Mouse (Mus musculus) olfactory bulb, adult 2 months (tissue): ENCODE measurements around the gene Fyb2. TPM values are rescaled to one million over a fixed set of nuclear protein-coding genes. Genes with fewer than 3 reads are reported as not detected.

Experiments used
- H3K27ac ChIP-seq: fragments of 200-500 bp; 2 replicates; pipeline ENCODE4 v1.5.1; 2012; ENCODE audit warnings: low read depth, low read length; ENCODE audit not compliant: insufficient read depth
- H3K4me1 ChIP-seq: fragments of 200-500 bp; 2 replicates; pipeline ENCODE4 v1.6.1; 2012; ENCODE audit warnings: low read length; ENCODE audit not compliant: control insufficient read depth, insufficient read depth
- H3K4me3 ChIP-seq: fragments of 200-500 bp; 2 replicates; pipeline ENCODE4 v1.5.1; 2012; ENCODE audit warnings: mild to moderate bottlenecking, low read depth, low read length, moderate library complexity; ENCODE audit not compliant: insufficient read depth
- CTCF ChIP-seq: fragments of 200-500 bp; IDR thresholded peaks from 2 replicates; pipeline ENCODE4 v1.5.1; 2012; ENCODE audit warnings: low read depth, mild to moderate bottlenecking, low read length, moderate library complexity; ENCODE audit not compliant: insufficient read depth
- POLR2A ChIP-seq: fragments of 200-500 bp; IDR thresholded peaks from 2 replicates; pipeline ENCODE4 v1.6.1; 2012; ENCODE audit warnings: mild to moderate bottlenecking, low read depth, low read length, moderate library complexity; ENCODE audit not compliant: insufficient read depth
- WGBS: fragments of 180-500 bp; shearing (Covaris S2); methylation state at CpG from one replicate; pipeline ENCODE4 v1.1.7; 2018; 5-methylcytosine and 5-hydroxymethylcytosine counted together
- polyA plus RNA-seq: library from polyadenylated mRNA; stranded (reverse); fragments of >200 nt; gene quantifications from 2 replicates; pipeline ENCODE4 v1.2.4, GENCODE M21; 2012; ENCODE audit warnings: low replicate concordance; ENCODE audit not compliant: missing spikeins, insufficient read depth, insufficient read length

Gene Fyb2
- polyA plus RNA-seq, 1 experiment = not detected

GRCm38 (mm10) chr4:104961431-104961830 lies 48.2 kb downstream of the Fyb2 start:
- peaks cover 4% of the 10 kb centered on the region; the same call in 1 of the 2 replicates for H3K4me1 ChIP-seq
- WGBS = 61% methylated on average over 5 of the region's 5 CpGs
- H3K27ac ChIP-seq = no peak overlapping the region
- H3K4me3 ChIP-seq = no peak overlapping the region
- TF ChIP-seq CTCF = no peak
- no peak for TF ChIP-seq POLR2A

DNA sequence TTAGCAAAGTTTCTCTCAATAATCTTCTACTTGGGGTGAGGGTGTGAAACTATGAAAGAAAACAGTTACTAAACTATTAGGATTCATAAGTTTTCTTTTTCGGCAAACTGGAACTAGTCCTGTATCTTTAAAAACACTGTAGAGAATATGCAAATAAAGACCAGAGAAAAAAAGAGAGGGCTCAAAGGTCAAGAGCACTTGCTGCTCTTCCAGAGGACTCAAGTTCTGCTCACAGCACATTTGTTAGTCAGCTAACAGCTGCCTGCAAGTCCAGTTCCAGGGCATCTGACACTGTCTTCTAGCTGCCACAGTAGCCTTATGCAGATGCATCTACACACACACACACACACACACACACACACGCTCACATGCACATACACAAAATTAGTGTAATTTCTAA lies 59.4 kb downstream of the Fyb2 start:
- WGBS = 81% methylated on average over 2 of the region's 2 CpGs
- no peak for TF ChIP-seq CTCF
- no peak for TF ChIP-seq POLR2A
- H3K27ac ChIP-seq = no peak overlapping the region
- no peaks in the 10 kb centered on the region for H3K4me1 ChIP-seq
- H3K4me3 ChIP-seq = no peak overlapping the region

GRCm38 (mm10) chr4:104975162-104975830 lies 62.0 kb downstream of the Fyb2 start:
- Histone ChIP-seq H3K4me3 (no peak overlapping the region), H3K27ac (no peak overlapping the region), H3K4me1 (no peaks in the 10 kb centered on the region)
- TF ChIP-seq POLR2A = no peak
- no peak for TF ChIP-seq CTCF
- WGBS = 94% methylated on average over 6 of the region's 6 CpGs

DNA sequence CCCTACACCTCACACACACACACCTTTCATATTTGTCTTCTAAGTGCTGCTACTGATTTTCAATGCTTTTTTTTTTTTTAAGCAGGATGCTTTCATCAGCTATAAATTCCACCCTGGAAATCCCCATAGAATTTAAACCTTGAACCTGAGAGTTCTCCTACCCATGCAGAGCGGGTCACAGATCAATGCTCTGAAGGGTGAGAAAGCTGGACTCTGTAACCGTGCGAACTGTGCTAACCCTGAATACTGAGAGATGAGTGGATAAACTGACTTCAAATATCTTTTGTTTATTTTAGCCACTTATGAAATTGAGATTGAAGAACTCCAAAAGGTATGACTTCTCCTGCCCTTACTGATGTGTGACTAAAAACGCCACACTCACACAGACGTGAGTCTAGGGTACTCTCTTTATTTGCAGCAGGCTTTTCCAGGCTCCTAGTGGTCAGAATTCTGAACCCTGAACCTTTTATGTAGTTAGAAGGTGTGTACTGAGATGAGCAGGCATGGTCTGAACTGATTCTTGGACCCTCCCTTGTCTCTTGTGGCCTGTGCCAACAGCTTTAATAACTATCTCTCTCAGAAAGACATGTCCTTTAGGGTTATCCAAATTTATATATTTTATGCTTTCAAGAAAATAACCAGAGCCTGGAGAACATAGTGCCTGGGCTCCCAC lies 72.8 kb downstream of the Fyb2 start:
- no peak for TF ChIP-seq POLR2A
- TF ChIP-seq CTCF = no peak
- Histone ChIP-seq H3K27ac (no peak overlapping the region), H3K4me1 (no peaks in the 10 kb centered on the region), H3K4me3 (no peak overlapping the region)
- 95% methylated on average over 5 of the region's 5 CpGs for WGBS

DNA sequence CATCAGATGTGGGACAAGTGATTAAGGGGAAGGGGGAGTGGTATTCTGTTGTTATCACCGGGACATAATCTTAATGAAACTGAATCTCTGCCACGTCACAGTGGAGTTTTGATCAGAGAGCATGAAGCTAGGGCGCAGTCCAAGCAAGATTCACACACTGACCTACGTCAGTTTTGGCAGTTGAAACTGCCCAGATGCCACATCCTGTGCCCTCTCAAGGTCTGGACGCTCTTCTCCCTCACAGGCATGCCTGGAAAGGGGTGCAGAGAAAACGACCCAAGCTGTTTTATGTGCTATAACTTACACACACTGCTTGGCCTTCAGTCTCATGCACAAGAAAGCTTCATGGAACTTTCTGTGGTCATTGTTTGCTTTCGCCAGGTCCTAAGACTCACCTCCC lies 74.4 kb downstream of the Fyb2 start:
- H3K4me3 ChIP-seq = no peak overlapping the region
- no peak overlapping the region for H3K27ac ChIP-seq
- no peaks in the 10 kb centered on the region for H3K4me1 ChIP-seq
- 79% methylated on average over 7 of the region's 7 CpGs for WGBS
- no peak for TF ChIP-seq POLR2A
- no peak for TF ChIP-seq CTCF

DNA sequence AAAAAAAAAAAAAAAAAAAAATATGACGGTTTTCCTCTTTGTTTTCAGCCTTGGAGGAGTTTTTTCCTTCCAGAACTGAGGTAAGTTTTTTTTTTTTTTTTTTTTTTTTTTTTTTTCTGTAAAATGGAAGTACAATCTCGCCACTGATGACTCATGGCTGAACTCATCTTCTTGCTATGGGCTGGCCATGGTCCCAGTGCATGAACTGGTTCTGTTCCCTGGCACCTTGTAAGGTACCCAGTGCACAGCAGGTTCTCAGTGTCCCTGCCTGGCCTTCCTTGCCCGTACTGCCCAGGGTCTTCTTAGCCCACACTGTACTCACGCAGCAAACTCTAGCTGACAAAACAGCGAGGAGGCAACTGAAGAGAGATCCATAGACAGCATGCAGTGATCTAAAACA lies 74.8 kb downstream of the Fyb2 start:
- TF ChIP-seq CTCF (no peak), POLR2A (no peak)
- Histone ChIP-seq H3K4me1 (no peaks in the 10 kb centered on the region), H3K4me3 (no peak overlapping the region), H3K27ac (no peak overlapping the region)
- WGBS = 83% methylated on average over 5 of the region's 5 CpGs

- no peak for TF ChIP-seq CTCF
- no peak for TF ChIP-seq POLR2A
- Histone ChIP-seq H3K4me1 (no peaks in the 10 kb centered on the region), H3K27ac (no peak overlapping the region), H3K4me3 (no peak overlapping the region)
- 92% methylated on average over 7 of the region's 7 CpGs for WGBS
Measured at GRCm38 (mm10) chr4:104988709-104989108, 75.5 kb downstream of the Fyb2 start.

DNA sequence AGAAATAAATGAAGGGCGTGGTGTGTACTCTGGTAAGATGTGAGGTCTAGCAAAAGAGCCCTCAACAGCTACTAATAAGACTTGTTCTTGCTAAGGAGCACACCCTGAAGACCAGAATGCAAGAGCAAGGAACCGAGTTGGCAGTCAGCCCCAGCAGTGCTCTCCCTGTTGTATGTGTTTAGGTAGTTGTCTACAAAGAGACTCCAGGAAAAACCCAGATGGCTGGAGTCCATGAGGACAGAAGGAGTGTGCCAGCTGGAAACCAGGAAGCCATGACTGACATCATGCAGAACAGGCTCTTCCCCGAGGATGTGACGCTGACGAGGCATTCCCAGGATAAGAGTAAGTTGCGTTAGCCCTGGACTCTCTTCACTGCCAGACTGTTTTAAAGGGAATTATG lies 76.8 kb downstream of the Fyb2 start:
- Histone ChIP-seq H3K4me1 (no peaks in the 10 kb centered on the region), H3K4me3 (no peak overlapping the region), H3K27ac (no peak overlapping the region)
- TF ChIP-seq CTCF = no peak
- TF ChIP-seq POLR2A = no peak
- 86% methylated on average over 6 of the region's 6 CpGs for WGBS

DNA sequence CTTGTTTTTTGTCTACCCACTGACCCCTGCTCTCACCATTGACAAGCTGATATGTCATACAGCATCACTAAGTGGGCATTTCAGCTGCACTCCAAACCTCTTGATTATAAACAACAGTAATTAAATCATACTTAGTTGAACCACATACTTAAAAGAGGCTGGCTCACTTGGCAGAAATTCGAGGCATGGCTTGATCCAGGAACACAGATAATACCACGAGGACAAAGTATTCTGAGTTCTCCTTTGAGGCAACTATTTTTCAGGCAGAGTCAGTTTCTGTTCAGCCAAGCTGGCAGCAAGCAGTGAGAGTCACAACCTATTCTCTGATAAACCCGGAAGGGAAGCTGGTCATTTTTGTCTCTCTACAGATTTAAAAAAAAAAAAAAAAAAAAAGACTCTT lies 77.4 kb downstream of the Fyb2 start:
- TF ChIP-seq CTCF = no peak
- TF ChIP-seq POLR2A = no peak
- Histone ChIP-seq H3K4me3 (no peak overlapping the region), H3K27ac (no peak overlapping the region), H3K4me1 (no peaks in the 10 kb centered on the region)
- 56% methylated on average over 3 of the region's 3 CpGs for WGBS

DNA sequence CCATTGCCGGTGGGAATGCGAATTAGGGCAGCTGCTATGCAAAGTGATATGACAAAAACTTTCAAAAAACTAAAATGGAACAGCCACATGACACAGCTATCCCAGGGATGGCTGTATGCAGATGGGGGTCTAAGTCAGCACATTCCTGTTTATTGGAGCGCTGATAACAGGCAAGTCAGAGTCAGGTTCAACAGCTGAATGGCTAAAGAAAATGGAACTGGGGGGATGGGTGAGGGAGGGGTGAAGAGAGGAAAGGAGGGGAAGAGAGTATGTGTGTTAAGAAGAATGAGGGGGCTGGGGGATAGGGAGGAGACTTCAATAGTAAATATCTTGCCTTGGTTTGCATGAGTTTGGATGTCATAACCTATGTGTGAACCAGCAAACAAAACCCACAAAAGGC lies 79.0 kb downstream of the Fyb2 start:
- no peak overlapping the region for H3K27ac ChIP-seq
- H3K4me1 ChIP-seq = no peaks in the 10 kb centered on the region
- TF ChIP-seq CTCF (no peak), POLR2A (no peak)
- H3K4me3 ChIP-seq = no peak overlapping the region
- 87% methylated on average over 3 of the region's 3 CpGs for WGBS
